Mouse (Mus musculus) c-Kit-negative CD71-positive TER-119-positive erythroid progenitor cells, embryonic 14.5 days (primary cell): ENCODE results near the gene Dcaf6.
A peak's percentile ranks its signal among the peaks of the same experiment; 100 is the strongest.

Experiments used
- DNase-seq: peaks from one replicate; pipeline ENCODE4 v3.0.0-alpha.2; 2013; ENCODE audit warnings: low read depth, low spot score

Gene Dcaf6

DNA sequence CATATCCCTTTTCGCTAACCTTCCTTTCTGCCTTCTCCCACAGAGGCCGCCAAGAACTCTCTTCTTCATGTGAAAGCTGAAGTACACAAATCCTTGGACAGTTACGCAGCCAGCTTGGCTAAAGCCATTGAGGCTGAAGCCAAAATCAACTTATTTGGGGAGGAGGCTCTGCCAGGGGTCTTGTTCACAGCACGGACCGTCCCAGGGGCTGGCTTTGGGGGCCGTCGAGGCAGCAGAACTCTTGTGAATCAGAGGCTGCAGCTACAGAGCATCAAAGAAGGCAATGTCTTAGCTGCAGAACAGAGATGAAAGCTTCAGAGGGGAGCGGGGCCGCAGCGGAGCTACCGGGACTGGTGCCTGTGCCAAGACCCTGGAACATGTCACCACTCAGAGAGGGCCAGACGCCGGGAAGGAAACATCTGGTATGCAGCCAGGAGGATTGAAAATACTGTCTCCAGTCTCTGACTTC, 138.8 kb downstream of the Dcaf6 start:
- DNase-seq, result no peak

DNA sequence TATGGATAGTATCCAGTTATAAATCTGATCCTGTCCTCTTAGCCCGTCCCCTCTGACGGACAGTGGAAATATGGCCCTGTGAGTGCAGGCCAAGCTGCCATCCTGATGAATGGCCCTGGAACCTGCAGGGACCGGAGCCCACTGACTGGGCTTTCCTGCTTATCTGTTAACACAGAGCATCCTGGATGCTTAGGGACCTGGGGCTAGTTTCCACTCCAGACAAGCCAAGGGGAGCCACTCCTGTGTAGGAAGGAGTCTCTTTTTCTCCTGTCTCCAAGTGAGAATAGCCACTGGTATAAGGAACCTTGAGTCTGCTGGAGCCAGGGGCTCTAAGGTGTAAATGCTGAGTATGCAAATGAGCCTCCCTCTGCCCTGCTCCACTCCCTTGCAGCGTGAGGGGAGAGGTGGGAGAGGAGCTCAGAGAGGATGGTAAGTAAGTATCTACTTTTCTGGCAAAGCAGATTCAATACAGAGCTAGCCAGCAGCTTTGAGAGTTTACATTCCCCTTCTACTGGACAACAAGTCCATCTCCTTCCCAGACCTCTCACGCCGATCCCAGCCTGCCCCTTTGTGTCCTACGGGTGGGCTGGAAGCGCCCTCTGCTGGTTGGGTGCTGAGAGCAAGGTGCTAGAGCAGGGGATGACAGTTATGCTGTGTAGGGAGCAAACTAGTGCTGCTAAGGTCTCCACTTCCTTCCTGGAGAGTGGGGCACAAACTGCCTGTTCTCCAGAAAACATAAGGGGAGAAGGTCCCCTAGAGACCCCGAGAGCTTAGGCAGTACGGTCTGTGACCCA, 139.9 kb downstream of the Dcaf6 start:
- DNase-seq, result peak; percentile 20

DNA sequence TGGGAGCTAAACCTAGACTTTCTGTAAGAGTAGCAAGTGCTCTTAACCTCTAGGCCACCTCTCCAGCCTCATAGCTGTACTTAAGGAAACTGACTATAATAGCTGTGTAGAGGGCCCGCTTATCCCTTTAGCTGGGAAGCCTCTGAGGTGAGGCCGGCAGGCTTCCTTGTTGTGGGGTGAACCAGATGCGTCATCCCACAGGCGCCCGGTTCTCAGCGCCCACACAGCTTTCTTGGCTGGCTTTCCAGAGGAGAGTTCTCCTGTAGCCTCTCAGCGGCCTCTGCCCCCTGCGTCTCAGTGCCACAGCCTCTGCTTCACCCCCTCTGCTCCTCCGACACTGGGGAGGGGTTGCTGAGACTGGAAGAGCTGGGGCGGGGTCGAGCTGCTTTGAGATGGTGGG, 143.9 kb downstream of the Dcaf6 start:
- DNase-seq, result no peak

DNA sequence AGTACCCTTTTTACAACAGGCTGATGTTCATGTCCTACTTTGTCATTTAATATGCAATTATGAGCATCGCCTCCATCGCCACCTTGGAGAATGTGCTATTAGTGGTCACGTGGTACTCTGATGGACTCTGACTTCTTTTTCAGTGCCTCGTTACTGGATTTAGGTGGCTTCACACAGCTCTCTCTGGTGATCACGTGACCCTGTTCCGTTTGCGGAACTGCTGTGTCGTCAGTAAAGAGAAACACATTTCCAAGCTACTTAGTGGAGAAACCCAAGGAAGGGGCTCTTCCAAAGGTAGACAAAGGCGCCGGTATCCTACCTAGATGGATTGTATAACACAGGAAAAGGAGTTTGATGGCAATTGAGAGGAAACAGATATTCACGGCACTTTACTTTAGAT, 152.1 kb downstream of the Dcaf6 start:
- no peak for DNase-seq

DNA sequence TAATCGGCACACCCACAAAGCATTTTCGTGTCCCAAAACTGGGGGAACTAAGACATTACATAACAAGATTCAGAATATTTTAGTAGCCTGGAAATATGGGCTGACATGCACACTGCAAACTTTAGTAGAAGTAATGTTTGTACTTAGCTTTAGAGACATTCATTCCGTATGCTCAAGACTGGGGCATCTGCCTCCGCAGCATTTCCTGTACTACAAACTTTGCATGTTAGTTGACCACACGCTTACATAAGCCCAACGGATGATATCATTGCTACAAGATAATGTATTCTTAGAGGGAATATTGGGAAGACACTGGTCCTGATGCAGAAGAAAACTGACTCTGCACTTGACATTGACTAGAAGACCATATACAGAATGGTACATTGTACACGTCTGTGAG, 155.9 kb downstream of the Dcaf6 start:
- DNase-seq, result no peak

DNA sequence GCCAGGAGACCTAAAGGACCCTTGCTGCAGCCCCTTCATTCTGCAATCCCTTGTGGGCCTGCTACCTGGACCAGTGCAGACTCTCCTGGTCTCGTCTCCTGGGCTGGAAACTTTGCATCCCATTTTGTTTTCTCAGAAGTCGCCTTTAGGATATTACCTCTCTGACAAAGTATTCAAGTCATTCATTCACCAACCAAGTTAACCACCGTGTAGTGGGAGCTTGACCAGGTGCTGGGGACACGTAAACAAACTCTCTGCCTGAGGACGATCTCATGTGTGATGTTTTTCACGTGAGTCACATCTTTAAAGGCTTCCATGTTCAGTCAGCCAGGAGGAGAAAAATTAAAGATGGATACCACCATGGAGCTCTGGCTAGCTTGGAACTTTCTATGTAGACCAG, 157.1 kb downstream of the Dcaf6 start:
- DNase-seq, result no peak

DNA sequence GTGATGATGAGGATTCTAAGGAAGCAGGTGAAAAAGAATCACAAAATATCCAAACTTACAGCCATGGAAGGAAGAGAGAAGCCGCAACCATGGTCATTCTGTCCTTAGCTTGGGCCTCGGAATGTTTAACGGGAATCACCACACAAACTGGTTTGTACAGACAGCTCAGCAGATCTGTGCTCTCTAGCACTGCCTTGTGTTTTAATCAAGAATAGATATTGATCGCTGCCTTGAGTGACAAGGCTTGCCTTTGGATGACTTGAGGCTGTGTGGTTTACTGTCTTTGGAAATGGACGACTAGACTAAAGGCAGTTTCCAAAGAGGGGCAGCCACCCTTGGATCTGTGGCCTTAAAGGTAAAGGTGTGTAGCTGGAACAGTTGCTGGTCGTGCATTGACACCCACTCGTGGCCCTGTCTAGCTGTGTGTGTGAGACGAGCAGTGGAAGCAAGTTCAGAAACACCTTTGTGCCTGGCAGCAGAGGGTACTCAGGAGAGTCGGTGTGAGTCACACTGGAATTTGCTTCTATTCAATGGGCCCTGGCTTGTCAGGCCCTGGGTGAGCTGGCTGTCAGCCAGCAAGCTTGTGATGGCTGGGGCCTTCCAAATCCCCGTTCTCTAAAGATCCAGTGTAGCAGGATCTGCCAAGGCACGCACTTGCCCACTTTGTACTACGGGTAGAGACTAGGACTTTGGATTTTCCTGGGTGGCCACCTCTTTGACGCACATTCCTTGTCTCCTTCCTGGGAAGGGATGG, 157.6 kb downstream of the Dcaf6 start:
- DNase-seq, result no peak

DNA sequence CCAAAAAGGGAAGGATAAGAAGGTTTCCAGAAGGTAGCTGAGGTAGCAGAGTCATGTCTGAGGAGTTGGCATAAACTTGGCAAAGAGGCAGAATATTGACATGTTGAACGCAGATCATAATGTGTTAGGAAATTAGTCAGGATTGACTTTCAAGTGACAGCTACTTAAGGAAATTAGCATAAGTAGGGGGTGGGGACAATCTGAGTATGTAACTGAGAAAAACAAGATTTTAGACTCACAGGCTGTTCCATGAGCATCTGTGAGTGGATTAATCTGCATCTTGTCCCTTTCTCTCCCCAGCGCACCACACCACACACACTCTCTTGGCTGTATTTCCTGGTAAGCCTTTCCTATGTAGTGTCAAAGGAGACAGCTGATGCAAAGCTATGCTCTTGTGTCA, 158.7 kb downstream of the Dcaf6 start:
- no peak for DNase-seq

DNA sequence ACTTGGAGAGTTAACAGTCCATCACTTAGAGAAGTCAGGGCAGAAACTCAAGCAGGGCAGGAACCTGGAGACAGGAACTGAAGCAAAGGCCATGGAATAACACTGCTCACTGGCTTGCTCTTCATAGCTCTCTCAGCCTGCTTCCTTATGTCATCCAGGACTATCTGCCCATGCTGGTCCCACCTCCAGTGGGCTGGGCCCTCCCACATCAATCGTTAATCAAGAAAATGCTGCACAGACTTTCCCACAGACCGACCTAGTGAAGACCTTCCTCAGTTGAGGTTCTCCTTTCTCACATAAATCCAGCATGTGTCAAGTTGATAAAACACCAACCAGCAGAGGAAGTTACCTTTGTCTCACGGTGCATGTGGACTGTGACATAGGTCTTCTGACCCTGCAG, 159.2 kb downstream of the Dcaf6 start:
- DNase-seq, result no peak

DNA sequence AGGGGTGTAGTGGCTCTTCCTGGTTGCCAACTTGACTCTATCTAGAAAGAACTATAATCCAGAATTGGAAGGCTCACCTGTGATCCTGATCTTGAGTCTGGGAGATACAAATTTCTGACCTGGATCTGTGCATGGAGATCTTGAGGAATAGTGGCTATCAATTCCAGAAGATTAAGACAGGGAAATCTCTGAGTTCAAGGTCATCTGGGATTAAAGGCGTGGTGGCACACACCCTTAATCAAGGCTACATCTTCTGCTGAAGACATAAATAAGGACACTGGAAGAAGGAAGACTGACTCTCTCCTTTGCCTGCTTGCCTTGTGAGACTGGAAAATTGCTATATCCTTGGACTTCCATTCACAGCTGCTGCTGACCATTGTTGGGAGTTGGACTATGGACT, 164.8 kb downstream of the Dcaf6 start, which contains the start of gene Gpr161:
TSS of gene Gpr161 (plus strand) at position 301 of the 400 bp plus-strand sequence.
- no peak for DNase-seq

DNA sequence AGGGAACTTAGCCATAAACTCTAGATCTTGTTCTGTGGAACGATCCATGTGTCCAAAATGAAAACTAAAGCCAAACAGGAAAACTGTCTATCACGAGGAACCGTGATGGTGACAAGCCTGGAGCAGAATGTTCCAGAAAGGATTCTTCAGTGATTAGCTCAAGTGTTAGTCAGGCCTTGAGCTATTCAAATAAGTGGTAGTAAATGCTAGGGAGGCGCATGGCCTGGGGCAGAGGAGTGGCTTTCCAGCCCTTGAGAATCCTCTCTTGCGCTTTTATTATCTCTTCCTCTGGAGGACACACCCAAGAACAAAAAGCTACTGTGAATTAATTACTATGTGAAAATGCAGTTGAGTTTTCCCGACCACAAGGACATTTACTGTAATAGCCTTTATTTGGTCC, 168.7 kb downstream of the Dcaf6 start:
- no peak for DNase-seq

DNA sequence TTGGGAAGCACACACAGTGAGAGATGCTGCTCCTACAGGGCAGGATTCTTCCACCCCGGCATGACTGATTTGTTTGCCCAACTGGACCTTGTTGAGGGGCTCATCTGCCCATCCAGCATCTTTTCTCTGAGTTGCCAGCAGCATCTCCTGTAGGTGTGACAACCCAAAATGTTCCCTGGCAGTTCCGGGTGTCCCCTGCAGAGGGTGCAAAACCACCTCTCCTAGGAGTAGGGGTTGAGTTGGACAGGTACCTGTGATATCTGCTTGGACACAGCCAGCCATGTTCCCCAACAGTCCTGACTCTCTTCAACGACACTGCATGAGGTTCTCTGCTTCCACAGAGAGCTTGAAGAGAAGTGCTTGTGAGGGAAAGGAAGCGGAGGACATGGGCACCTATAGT, 170.4 kb downstream of the Dcaf6 start:
- no peak for DNase-seq

DNA sequence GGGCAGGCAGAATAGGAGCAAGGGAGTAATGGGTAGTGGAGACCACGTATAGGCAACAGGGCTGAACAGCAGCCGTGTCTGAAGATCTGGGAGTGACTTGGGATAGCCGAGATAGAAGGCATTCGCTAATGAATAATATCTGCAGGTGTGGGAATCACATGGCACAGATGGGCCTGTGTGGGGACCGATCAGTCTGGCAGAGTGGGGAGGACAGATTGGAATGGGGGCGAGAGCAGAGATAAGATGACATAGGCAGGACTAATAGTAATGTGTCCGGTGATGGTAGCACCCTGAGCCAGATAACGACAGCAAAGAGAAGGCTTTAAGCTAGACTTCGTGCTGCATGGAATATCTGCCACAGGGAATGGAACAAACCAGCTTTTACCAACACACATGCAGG, 172.1 kb downstream of the Dcaf6 start:
- DNase-seq, result no peak

DNA sequence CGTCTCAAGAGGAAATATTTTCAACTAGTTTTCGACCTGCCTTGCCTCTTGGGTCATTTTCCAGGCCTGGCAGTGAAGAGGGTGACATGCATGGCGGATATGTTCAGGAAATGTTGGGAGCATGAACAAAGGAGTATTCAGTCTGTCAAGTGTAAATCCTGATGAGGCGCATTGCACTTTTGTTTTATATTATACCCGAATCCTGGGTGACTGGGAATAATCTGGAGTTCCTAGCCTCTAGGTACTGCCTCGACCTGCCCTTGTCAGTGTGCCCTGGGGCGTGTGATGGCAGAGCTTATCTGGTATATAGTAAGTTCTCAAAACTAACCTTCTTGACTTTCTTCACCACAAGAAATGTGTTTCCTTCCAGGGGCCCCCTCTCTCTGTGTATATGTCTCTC, 176.2 kb downstream of the Dcaf6 start:
- no peak for DNase-seq

DNA sequence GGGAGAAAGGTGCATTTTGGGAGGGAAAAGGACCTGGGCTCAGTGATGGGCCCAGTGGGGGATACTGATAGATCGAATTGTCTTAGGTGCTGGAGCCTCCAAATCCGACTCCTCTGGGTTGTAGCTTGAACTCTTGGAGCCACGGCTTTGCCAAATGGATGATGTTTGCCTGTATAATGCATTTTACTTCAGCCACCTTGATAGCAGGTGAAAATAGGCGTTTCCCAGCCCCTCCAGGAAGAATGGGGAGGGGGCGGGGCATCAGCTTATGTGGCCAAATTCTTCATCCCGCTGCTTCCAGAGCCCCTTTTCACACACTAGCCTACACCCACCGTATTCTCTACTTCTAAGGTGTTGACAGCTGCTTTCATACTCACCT, 177.3 kb downstream of the Dcaf6 start:
- no peak for DNase-seq

DNA sequence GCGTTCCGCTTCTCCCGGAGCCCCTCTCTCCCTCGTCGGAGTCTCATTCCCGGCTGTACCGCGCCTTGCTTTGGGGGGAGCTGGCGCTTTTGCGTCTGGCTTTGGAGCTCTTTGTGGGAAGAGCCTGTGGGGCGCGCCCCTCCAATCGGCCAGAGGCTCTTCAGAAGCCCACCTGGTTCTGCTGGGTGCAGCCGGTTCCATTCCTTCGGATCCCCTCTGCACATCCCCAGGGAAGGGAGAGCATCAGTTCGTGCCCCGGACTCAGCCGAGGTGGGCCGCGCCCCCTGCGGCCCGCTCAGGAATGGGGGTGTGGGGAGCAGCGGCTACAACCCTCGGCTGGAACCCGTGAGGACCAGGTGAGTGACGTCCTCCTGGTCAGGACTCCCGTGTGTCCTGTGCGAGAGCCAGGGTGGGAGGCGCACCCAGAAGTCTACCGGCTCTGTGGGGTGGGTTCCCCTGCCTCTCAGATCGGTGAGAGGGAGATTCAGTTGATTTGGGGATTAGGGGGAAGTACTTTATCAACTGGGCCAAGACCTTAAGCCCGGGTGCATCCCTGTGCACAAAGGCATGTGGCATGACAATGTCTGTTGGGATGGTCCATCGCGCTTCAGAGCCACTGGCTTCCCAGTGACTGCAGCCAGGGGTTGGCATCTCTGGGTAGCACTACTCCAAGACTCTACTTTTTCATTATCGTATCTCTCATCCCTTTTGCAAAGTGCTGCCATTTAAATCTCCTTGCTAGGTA, 177.9 kb downstream of the Dcaf6 start:
- DNase-seq, result no peak

DNA sequence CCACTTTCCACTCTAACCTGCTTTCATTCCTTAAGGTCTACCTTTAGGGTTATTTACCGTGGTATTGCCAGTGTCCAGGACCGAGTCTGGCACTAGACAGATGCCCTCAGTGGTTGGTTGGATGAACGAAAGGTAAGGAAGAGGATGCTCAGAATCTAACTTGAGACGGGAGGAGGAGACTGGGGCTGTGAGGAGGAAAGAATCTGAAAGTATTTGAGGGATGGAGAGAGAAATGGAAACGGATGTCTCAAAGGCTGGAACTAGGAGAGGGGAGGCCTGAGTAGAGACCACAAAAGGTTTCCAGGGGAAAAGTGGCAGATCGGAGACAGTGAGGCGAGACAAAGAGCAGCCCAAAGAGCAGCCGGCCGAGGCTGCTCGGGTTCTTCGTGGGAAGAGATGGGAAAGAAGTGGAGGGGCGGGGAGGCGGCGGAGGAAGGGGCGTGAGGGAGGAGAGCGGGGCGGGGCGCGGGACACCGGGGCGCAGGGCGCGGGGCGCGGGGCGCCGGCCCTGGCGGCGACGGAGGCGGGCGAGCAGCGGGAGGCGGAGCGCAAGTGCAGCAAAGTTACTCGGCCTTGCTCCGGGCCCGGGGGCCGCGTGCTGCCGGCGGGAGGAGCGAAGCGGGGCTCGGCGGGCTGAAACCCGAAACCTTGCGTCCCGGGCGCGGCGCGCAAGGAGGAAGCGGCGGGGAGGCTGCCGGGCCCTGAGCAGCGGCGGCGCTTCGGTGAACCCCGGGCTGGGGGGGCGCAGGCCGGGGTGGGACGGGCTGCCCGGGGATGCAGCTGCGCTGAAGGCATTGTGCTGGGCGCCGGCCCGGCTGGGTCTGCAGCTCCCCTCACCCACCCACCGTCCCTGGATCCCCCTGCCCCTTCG, 178.7 kb downstream of the Dcaf6 start:
- no peak for DNase-seq

DNA sequence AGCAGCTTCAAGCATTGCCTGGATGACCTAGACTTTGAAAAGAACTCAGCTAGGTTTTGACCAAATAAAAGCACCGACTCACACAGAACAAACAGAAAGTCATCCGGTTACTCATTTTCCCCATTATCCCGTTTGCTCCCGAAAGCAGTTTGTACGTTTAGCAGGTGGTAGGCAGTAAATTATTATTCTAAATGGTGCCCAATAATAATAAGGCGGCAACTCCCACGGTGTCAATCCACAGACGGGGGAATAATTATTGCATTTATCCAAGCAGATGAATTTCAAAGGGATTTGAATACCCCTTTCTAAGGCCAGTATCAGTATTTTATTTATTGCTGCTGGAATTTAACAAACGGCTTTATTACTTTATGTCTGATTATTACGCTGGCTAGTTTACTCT, 179.5 kb downstream of the Dcaf6 start:
- DNase-seq, result no peak
